Mouse (Mus musculus) lung, postnatal 0 days (tissue): ENCODE results near the gene Olfr829. TPM values are rescaled to one million over a fixed set of nuclear protein-coding genes. Genes with fewer than 3 reads are reported as not detected.
"Not testable (repeated sequence)": the region's sequence is repeated elsewhere in the genome, so short reads cannot be mapped to it uniquely, and the experiment has no call there.

Experiments
- ATAC-seq: fragments of 200-750 bp; cut with Nextera tagmentation; 2 replicates; pipeline ENCODE4 v1.8.0; 2017; ENCODE audit warnings: moderate library complexity
- DNase-seq: peaks from one replicate; pipeline ENCODE4 v3.0.0-alpha.2; 2016; ENCODE audit warnings: low spot score
- H3K27ac ChIP-seq: fragments of 300-500 bp; sonication (generic); 2 replicates; pipeline ENCODE4 v1.5.1; 2014; ENCODE audit warnings: antibody characterized with exemption, mild to moderate bottlenecking, low read length, mixed read lengths
- H3K27me3 ChIP-seq: fragments of 300-500 bp; sonication (generic); replicated peaks from 2 replicates; pipeline ENCODE4 v1.6.1; 2014; ENCODE audit warnings: low read length, mixed read lengths; ENCODE audit not compliant: insufficient read depth
- H3K36me3 ChIP-seq: fragments of 300-500 bp; sonication (generic); 2 replicates; pipeline ENCODE4 v1.6.1; 2014; ENCODE audit warnings: low read length, mixed read lengths; ENCODE audit not compliant: insufficient read depth
- H3K4me1 ChIP-seq: fragments of 300-500 bp; sonication (generic); 2 replicates; pipeline ENCODE4 v1.6.1; 2014; ENCODE audit warnings: antibody characterized with exemption, low read depth, low read length, mixed read lengths; ENCODE audit not compliant: insufficient read depth
- H3K4me2 ChIP-seq: fragments of 300-500 bp; sonication (generic); replicated peaks from 2 replicates; pipeline ENCODE4 v1.6.1; 2014; ENCODE audit warnings: low read depth, mild to moderate bottlenecking, low read length, moderate library complexity, mixed read lengths
- H3K4me3 ChIP-seq: fragments of 300-500 bp; sonication (generic); 2 replicates; pipeline ENCODE4 v1.5.1; 2014; ENCODE audit warnings: low read depth, low read length
- H3K9ac ChIP-seq: fragments of 300-500 bp; sonication (generic); replicated peaks from 2 replicates; pipeline ENCODE4 v1.6.1; 2014; ENCODE audit warnings: low read depth, mild to moderate bottlenecking
- H3K9me3 ChIP-seq: fragments of 300-500 bp; sonication (generic); 2 replicates; pipeline ENCODE4 v1.6.1; 2016; ENCODE audit warnings: low read length, mixed read lengths
- CTCF ChIP-seq: IDR thresholded peaks from 2 replicates; pipeline ENCODE4 v1.5.1; 2016; ENCODE audit warnings: antibody characterized with exemption, mild to moderate bottlenecking
- EP300 ChIP-seq: IDR thresholded peaks from 2 replicates; pipeline ENCODE4 v1.6.1; 2016; ENCODE audit warnings: antibody characterized with exemption, mild to moderate bottlenecking, control low read depth
- WGBS: fragments of 180-500 bp; shearing (Covaris S2); extraction: QIAGEN DNeasy Blood & Tissue Kit; methylation state at CpG from one replicate; pipeline ENCODE4 v1.1.7; 2014; 5-methylcytosine and 5-hydroxymethylcytosine counted together
- polyA plus RNA-seq: library from polyadenylated mRNA; unstranded; fragments of >200 nt; fragmentation: Nextera tagmentation; extraction: Ambion mirVana; gene quantifications from 2 replicates; pipeline ENCODE4 v1.2.1, GENCODE M21; 2015

Gene Olfr829
- polyA plus RNA-seq = not detected in 2 replicates

DNA sequence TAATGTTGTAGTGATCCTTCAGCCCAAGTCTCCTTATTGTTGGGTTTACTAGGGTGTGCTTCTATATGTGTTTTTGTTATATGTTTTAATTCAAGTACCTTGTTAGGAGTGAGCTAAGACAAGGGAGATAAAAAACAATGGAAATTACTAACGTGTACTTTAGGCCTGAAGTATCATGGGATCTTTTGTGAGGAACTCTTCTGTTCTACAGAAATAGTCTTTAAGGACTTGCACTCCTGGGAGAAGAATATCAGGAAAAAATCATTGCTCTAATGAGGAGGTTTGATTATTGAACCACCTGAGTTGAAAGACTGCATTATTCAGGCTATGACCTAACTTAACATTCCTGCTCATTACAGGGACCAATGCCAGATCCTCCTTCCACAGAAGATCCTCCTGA is at the start of gene Olfr829:
Gene Olfr829, plus strand, starts transcription at position 301 of the 400 bp plus-strand sequence.
- no peak for DNase-seq
- Histone ChIP-seq H3K4me2 (no peak within 1 kb of the TSS), H3K27me3 (no peaks in the 10 kb centered on the region), H3K36me3 (no peaks in the 10 kb centered on the region), H3K9ac (no peak within 1 kb of the TSS), H3K9me3 (no peaks in the 10 kb centered on the region), H3K27ac (no peak within 1 kb of the TSS), H3K4me3 (no peak within 1 kb of the TSS), H3K4me1 (no peaks in the 10 kb centered on the region)
- ATAC-seq = no peak
- WGBS = 51% methylated on average over 1 of the region's 1 CpGs
- no peak for TF ChIP-seq CTCF
- TF ChIP-seq EP300 = no peak

DNA sequence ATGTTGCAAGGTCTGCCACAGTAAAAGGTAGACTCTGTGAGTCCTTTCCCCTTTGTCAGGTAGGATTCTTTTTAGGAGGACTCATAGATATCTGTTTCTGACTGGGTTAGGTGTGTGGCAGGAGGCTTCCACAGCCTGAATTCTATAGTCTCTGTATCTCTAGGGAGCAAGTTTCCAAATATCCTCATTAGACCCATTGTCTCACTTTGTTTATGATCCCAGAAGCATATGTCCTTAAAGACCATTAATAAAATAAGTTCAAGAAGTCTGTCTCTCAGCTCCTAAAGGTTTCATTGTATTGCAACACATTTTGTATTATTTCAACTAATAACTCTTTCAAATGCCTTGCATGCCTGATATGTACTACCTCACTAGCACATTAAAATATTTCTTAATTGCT is 35.3 kb upstream of the Olfr829 start, which contains the start of gene Olfr828:
Gene Olfr828, minus strand, starts transcription at position 101 of the 400 bp plus-strand sequence.
- Histone ChIP-seq H3K4me3 (no peak within 1 kb of the TSS), H3K27ac (no peak within 1 kb of the TSS), H3K4me2 (no peak within 1 kb of the TSS), H3K9ac (no peak within 1 kb of the TSS), H3K36me3 (no peaks in the 10 kb centered on the region), H3K9me3 (no peaks in the 10 kb centered on the region), H3K27me3 (no peaks in the 10 kb centered on the region), H3K4me1 (no peaks in the 10 kb centered on the region)
- no peak for ATAC-seq
- no peak for TF ChIP-seq CTCF
- no peak for TF ChIP-seq EP300
- DNase-seq = no peak

DNA sequence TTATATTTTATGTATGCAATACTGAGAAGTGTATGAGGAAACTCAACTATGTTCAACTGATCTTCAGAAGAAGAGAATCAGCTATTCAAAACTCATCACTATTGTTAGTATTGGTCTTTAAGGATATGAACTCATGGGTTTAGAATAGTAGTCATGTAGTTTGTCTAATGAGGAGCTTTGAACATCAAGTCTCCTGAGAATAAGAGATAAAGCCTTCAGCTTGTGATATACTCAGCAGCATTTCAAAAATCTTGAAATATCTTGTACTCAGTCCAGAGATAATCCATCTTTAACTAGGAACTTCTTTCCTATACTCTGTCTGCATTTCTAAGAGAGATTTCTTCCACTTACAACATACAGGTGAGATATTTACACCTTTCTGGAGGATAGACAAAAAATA is 19.7 kb downstream of the Olfr829 start, which contains the start of gene Olfr830:
Gene Olfr830, plus strand, starts transcription at position 301 of the 400 bp plus-strand sequence.
- no peak within 1 kb of the TSS for H3K4me2 ChIP-seq
- no peaks in the 10 kb centered on the region for H3K27me3 ChIP-seq
- TF ChIP-seq EP300 = no peak
- TF ChIP-seq CTCF = no peak
- no peaks in the 10 kb centered on the region for H3K4me1 ChIP-seq
- no peak for DNase-seq
- ATAC-seq = no peak
- no peak within 1 kb of the TSS for H3K4me3 ChIP-seq
- no peak within 1 kb of the TSS for H3K27ac ChIP-seq
- no peaks in the 10 kb centered on the region for H3K9me3 ChIP-seq
- no peak within 1 kb of the TSS for H3K9ac ChIP-seq
- H3K36me3 ChIP-seq = no peaks in the 10 kb centered on the region

DNA sequence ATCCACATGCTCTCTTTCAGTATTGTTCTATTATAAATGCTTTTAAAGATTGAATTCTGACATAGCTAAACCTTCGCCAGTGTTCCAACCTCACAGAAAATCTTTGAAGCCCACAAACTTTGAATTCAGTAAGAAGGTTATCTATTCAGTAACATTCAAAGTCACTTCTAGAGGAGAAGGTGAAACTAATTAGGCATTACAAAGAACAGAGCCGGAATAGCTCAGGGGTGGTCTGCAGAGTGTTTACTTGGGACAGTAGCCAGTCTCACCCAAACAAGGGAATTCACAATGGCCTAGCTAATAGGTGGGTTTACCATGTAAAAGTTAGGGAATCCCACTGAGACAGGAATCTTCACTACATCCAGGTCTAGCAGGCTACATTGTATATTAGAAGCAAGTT is 53.0 kb downstream of the Olfr829 start:
- not testable (repeated sequence) for H3K9ac ChIP-seq, DNase-seq, H3K27me3 ChIP-seq, H3K4me1 ChIP-seq, H3K9me3 ChIP-seq, H3K4me2 ChIP-seq, H3K4me3 ChIP-seq, H3K36me3 ChIP-seq, ATAC-seq, H3K27ac ChIP-seq
- 64% methylated on average over 2 of the region's 2 CpGs for WGBS

Other genes starting within 250 kb of the Olfr829 start
- 1.9 and 2.6 TPM in 2 replicates for gene Muc16, start 180.4 kb upstream of the Olfr829 start, polyA plus RNA-seq
- not detected in 2 replicates for gene Olfr24, start 90.9 kb upstream of the Olfr829 start, polyA plus RNA-seq
- gene Olfr828, start 35.4 kb upstream of the Olfr829 start, polyA plus RNA-seq = not detected in 2 replicates
- not detected in 2 replicates for gene Olfr830, start 19.8 kb downstream of the Olfr829 start, polyA plus RNA-seq
- gene Olfr832, start 82.2 kb downstream of the Olfr829 start, polyA plus RNA-seq = not detected in 2 replicates
- gene Olfr834, start 133.1 kb downstream of the Olfr829 start, polyA plus RNA-seq = not detected in 2 replicates
- not detected in 2 replicates for gene Olfr835, start 177.8 kb downstream of the Olfr829 start, polyA plus RNA-seq